Mouse (Mus musculus) hindbrain, postnatal 0 days (tissue): ENCODE measurements at regions not wholly inside any gene's neighbourhood (a gene's known extent, or its start where the extent isn't known, plus 50 kb on each side); places are given as distances from the start of the nearest gene placed in this dataset.
A peak's percentile ranks its signal among the peaks of the same experiment; 100 is the strongest.
"Not testable (repeated sequence)": the region's sequence is repeated elsewhere in the genome, so short reads cannot be mapped to it uniquely, and the experiment has no call there.

Experiments
- ATAC-seq: fragments of 200-750 bp; cut with Nextera tagmentation; 2 replicates; pipeline ENCODE4 v1.8.0; 2017; ENCODE audit warnings: mild to moderate bottlenecking, moderate TSS enrichment, moderate library complexity
- DNase-seq: peaks from one replicate; pipeline ENCODE4 v3.0.0-alpha.2; 2015; ENCODE audit warnings: low spot score
- H3K27ac ChIP-seq: fragments of 300-500 bp; sonication (generic); 2 replicates; pipeline ENCODE4 v1.5.1; 2014; ENCODE audit warnings: mild to moderate bottlenecking
- H3K27me3 ChIP-seq: fragments of 300-500 bp; sonication (generic); 2 replicates; pipeline ENCODE4 v1.6.1; 2014; ENCODE audit warnings: low read length, mixed read lengths; ENCODE audit not compliant: insufficient read depth
- H3K36me3 ChIP-seq: fragments of 300-500 bp; sonication (generic); 2 replicates; pipeline ENCODE4 v1.6.1; 2014; ENCODE audit warnings: low read length, mixed read lengths; ENCODE audit not compliant: insufficient read depth
- H3K4me1 ChIP-seq: fragments of 300-500 bp; sonication (generic); 2 replicates; pipeline ENCODE4 v1.6.1; 2014; ENCODE audit warnings: antibody characterized with exemption, low read length, mixed read lengths; ENCODE audit not compliant: insufficient read depth
- H3K4me2 ChIP-seq: fragments of 300-500 bp; sonication (generic); 2 replicates; pipeline ENCODE4 v1.6.1; 2014; ENCODE audit warnings: low read depth, mild to moderate bottlenecking, low read length, moderate library complexity, mixed read lengths
- H3K4me3 ChIP-seq: fragments of 300-500 bp; sonication (generic); 2 replicates; pipeline ENCODE4 v1.5.1; 2014; ENCODE audit warnings: low read length
- H3K9ac ChIP-seq: fragments of 300-500 bp; sonication (generic); replicated peaks from 2 replicates; pipeline ENCODE4 v1.6.1; 2014; ENCODE audit warnings: mild to moderate bottlenecking, low read length, moderate library complexity, mixed read lengths
- H3K9me3 ChIP-seq: fragments of 300-500 bp; sonication (generic); 2 replicates; pipeline ENCODE4 v1.6.1; 2016; ENCODE audit warnings: low read length, mixed read lengths
- CTCF ChIP-seq: IDR thresholded peaks from 2 replicates; pipeline ENCODE4 v1.5.1; 2016; ENCODE audit warnings: antibody characterized with exemption, control low read depth, low read depth
- WGBS: fragments of 180-500 bp; shearing (Covaris S2); extraction: QIAGEN DNeasy Blood & Tissue Kit; methylation state at CpG from one replicate; pipeline ENCODE4 v1.1.7; 2014; 5-methylcytosine and 5-hydroxymethylcytosine counted together

DNA sequence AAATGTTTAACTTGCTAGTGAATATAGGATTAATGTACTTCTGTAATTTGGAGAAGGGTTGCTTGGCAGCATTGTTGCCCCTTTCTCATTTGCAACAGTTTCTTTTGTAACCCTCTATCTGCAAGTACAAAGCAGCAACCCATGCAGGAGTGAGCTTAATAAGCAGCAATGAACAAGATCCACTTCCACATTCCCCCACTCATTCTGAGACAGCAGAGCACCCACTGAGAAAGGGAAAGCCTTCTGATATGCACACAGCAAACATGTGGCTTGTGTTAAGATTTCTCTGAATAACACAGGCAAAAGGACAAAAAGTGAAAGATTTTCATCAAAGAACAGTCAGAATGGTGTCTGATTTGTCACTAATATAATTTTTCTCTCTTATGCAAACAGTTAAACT is 393.3 kb upstream of the 1700008P02Rik start:
- TF ChIP-seq CTCF: no peak
- Histone ChIP-seq H3K27ac (no peak overlapping the region), H3K36me3 (no peaks in the 10 kb centered on the region), H3K4me2 (no peak overlapping the region), H3K9me3 (no peaks in the 10 kb centered on the region), H3K4me1 (no peaks in the 10 kb centered on the region), H3K27me3 (no peaks in the 10 kb centered on the region), H3K9ac (no peak overlapping the region), H3K4me3 (no peak overlapping the region)
- no peak for ATAC-seq
- no peak for DNase-seq

DNA sequence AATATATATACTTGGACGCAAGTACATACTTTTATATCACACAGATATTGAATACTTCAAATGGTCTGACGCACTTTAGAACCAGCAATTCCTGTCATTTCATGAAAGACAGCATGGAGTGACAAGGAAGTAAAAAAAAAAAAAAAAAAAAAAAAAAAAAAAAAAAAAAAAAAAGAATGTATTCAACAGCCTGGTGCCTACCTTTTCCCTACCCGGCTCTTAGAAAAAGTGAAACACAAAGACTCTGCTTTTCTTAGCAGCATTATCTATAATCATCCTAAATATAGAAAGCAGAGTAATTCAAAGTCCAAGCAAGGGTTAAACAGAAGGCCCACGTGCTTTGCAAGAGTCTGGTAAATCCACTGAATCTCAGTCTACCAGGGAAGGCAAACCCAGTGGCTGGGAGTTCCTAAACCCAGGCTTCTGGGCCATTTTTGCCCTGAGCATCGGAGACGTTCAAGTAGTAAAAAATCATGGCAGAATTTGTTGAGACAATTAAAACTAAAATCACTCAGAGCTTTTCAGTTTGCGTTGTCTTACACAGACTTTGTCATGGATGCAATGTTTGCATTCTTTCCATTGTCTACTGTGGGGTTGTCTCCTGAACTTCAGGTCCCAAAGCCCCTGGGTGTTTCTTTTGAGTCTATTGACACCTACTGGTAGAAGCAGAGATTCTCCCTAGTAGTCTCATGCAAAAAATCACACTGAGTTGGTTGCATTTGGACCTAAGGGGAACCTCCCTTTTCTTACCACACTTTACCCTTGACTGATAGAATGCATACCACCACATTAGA is 390.2 kb upstream of the 1700008P02Rik start:
- WGBS: 52% methylated on average over 7 of the region's 7 CpGs

DNA sequence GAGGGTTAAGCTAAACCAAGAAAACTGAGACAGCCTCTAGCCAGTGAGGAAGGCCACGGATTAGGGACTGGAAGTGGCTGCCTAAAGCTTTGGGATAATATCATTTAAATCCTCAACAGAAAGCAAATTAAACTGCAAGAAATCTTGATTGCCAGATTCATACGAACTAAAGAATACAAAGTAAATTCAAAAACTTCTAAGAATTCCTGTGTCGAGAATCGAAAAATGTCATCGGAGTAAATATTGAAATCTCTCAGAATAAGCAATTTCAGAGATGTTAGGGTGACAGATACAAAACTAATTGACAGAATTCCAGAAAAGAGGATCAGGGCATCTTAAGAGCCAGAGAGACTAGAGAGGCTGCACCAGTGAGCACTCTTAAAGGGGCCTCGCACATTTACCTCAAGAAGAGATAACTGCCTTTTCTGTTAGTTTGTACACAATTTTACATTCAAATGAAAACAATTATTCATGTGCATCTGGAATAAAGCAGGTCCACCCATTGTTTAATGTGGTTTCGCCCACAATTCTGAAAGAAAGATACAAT is 388.5 kb upstream of the 1700008P02Rik start:
- Histone ChIP-seq H3K27me3 (no peaks in the 10 kb centered on the region), H3K27ac (no peak overlapping the region), H3K9ac (no peak overlapping the region), H3K9me3 (no peaks in the 10 kb centered on the region), H3K4me3 (no peak overlapping the region), H3K4me2 (no peak overlapping the region), H3K36me3 (no peaks in the 10 kb centered on the region), H3K4me1 (no peaks in the 10 kb centered on the region)
- TF ChIP-seq CTCF: no peak
- 64% methylated on average over 7 of the region's 7 CpGs for WGBS
- peak; percentile 32 for DNase-seq
- no peak for ATAC-seq

More for the DNA sequence above, 390.2 kb upstream of the 1700008P02Rik start:
- Histone ChIP-seq H3K9me3 (no peaks in the 10 kb centered on the region), H3K27me3 (no peaks in the 10 kb centered on the region), H3K4me3 (no peak overlapping the region), H3K36me3 (no peaks in the 10 kb centered on the region), H3K27ac (no peak overlapping the region), H3K4me1 (no peaks in the 10 kb centered on the region), H3K9ac (no peak overlapping the region), H3K4me2 (no peak overlapping the region)
- DNase-seq: peak; percentile 80
- ATAC-seq: peak; percentile 79
- TF ChIP-seq CTCF: peak; percentile 70

DNA sequence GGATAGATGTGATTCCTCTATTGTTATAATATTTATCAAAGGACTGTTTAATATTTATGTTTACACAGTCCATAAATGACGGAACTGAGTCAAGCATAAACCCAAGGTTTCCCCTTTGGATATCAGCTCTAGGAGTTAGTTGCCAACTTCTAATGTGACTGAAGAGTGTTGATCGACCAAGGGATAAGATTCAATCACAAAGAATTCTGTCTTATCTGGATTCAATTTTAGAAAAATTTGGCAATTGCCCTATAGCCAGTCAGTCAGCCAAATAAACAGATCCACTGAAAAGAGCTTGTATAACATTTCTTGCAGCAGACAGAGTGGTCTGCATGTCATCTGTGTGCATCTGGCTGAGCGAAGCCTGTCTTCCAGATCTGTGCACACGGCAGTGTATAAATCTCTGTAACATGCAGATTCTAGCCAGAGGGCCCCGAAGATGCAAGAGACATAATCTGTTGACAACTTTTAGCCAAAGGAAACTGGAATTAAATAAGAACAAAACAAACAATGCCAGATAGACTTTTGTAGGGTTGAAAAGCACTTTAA is 387.6 kb upstream of the 1700008P02Rik start:
- Histone ChIP-seq H3K4me2 (no peak overlapping the region), H3K9me3 (no peaks in the 10 kb centered on the region), H3K4me3 (no peak overlapping the region), H3K4me1 (no peaks in the 10 kb centered on the region), H3K36me3 (no peaks in the 10 kb centered on the region), H3K27me3 (no peaks in the 10 kb centered on the region), H3K27ac (no peak overlapping the region), H3K9ac (no peak overlapping the region)
- DNase-seq (peak; percentile 14), ATAC-seq (no peak)
- WGBS: 39% methylated on average over 5 of the region's 5 CpGs
- TF ChIP-seq CTCF: no peak

DNA sequence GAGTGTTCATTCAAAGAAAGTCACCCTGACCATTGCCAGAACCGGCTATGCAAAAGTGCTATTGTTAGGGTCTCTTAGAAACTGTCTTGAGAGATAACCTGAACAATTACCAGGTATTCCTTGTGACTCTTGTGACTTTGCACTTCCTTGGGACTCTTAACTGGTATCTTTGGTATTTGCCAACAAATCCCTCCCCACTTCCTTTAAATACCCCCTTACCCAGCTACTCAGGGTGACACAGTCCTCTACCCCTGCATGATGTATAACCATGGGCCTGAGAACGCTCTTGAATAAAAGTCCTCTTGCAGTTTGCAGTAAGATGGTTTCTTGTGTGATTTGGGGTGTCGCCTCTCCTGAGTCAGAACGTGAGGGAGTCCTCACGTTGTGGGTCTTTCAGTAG is 371.5 kb upstream of the 1700008P02Rik start:
- ATAC-seq, H3K4me3 ChIP-seq, H3K4me1 ChIP-seq, H3K27ac ChIP-seq, DNase-seq, H3K36me3 ChIP-seq, H3K9me3 ChIP-seq, H3K27me3 ChIP-seq, H3K4me2 ChIP-seq, H3K9ac ChIP-seq: not testable (repeated sequence)
- 81% methylated on average over 5 of the region's 5 CpGs for WGBS

DNA sequence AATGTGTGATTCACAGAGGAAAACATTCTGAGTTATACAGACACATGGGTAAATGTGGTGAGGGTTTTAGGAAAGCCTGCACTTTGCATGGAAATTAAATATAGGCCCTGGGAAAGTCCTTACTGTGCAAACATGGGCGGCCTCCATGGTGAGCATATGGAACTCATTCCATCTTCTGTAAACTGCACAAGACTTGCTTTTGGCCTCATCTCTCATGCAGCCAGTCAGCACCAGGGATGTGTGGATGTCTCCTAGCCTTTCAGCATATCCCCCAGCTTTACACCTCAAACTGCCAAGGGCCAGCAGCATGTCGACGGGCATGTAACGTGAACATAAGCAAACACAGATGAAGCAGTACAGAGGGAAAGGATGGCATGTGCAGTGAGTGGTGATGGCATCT is 364.7 kb upstream of the 1700008P02Rik start:
- H3K9ac ChIP-seq: no peak overlapping the region
- H3K27me3 ChIP-seq: no peaks in the 10 kb centered on the region
- ATAC-seq (no peak), DNase-seq (no peak)
- no peak overlapping the region for H3K4me2 ChIP-seq
- H3K36me3 ChIP-seq: no peaks in the 10 kb centered on the region
- 82% methylated on average over 4 of the region's 4 CpGs for WGBS
- H3K27ac ChIP-seq: no peak overlapping the region
- H3K9me3 ChIP-seq: no peaks in the 10 kb centered on the region
- no peak overlapping the region for H3K4me3 ChIP-seq
- H3K4me1 ChIP-seq: no peaks in the 10 kb centered on the region
- TF ChIP-seq CTCF: no peak

DNA sequence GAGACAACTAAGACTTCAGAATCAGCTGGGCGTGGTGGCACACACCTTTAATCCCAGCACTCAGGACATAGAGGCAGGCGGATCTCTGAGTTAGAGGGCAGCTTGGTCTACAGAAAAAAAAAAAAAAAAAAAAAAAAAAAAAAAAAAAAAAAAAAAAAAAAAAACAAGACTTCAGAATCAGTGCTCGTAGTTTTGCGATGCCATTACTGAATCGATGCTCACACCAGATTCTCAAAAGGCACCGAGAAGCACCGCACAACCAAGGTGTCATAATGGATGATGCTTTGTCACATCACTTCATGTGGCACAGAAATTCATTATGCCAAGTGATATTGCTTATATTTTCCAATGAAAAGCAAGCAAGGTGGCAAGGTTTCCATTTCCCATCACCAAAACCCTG is 337.4 kb upstream of the 1700008P02Rik start:
- Histone ChIP-seq H3K4me3 (no peak overlapping the region), H3K27me3 (no peaks in the 10 kb centered on the region), H3K36me3 (no peaks in the 10 kb centered on the region), H3K4me1 (no peaks in the 10 kb centered on the region), H3K9me3 (no peaks in the 10 kb centered on the region), H3K9ac (no peak overlapping the region), H3K27ac (no peak overlapping the region), H3K4me2 (no peak overlapping the region)
- ATAC-seq (no peak), DNase-seq (no peak)
- TF ChIP-seq CTCF: no peak
- 93% methylated on average over 7 of the region's 7 CpGs for WGBS
